Mouse (Mus musculus) forebrain, embryonic 15.5 days (tissue): ENCODE data around the gene Fam196a. TPM values are rescaled to one million over a fixed set of nuclear protein-coding genes. Genes with fewer than 3 reads are reported as not detected.

ENCODE experiments used
- ATAC-seq: fragments of 200-750 bp; cut with Nextera tagmentation; replicated peaks from 2 replicates; pipeline ENCODE4 v1.8.0; 2017; ENCODE audit warnings: mild to moderate bottlenecking, moderate TSS enrichment, moderate library complexity
- H3K27ac ChIP-seq: fragments of 300-500 bp; sonication (generic); replicated peaks from 2 replicates; pipeline ENCODE4 v1.5.1; 2015; ENCODE audit warnings: mild to moderate bottlenecking, inconsistent platforms
- H3K27me3 ChIP-seq: fragments of 300-500 bp; sonication (generic); 2 replicates; pipeline ENCODE4 v1.6.1; 2015; ENCODE audit warnings: inconsistent platforms
- H3K36me3 ChIP-seq: fragments of 300-500 bp; sonication (generic); 2 replicates; pipeline ENCODE4 v1.6.1; 2015; ENCODE audit warnings: mild to moderate bottlenecking, inconsistent platforms
- H3K4me1 ChIP-seq: fragments of 300-500 bp; sonication (generic); 2 replicates; pipeline ENCODE4 v1.6.1; 2015; ENCODE audit warnings: inconsistent platforms
- H3K4me2 ChIP-seq: fragments of 300-500 bp; sonication (generic); replicated peaks from 2 replicates; pipeline ENCODE4 v1.6.1; 2015; ENCODE audit warnings: mild to moderate bottlenecking, inconsistent platforms
- H3K4me3 ChIP-seq: fragments of 300-500 bp; sonication (generic); 2 replicates; pipeline ENCODE4 v1.5.1; 2015; ENCODE audit warnings: mild to moderate bottlenecking, inconsistent platforms
- H3K9ac ChIP-seq: fragments of 300-500 bp; sonication (generic); replicated peaks from 2 replicates; pipeline ENCODE4 v1.6.1; 2015; ENCODE audit warnings: mild to moderate bottlenecking, inconsistent platforms
- H3K9me3 ChIP-seq: fragments of 300-500 bp; sonication (generic); 2 replicates; pipeline ENCODE4 v1.6.1; 2016; ENCODE audit warnings: inconsistent platforms
- WGBS: fragments of 180-500 bp; shearing (Covaris S2); methylation state at CpG from one replicate; pipeline ENCODE4 v1.1.7; 2015; ENCODE audit warnings: mixed read lengths; 5-methylcytosine and 5-hydroxymethylcytosine counted together
- polyA plus RNA-seq: library from polyadenylated mRNA; unstranded; fragments of >200 nt; fragmentation: Nextera tagmentation; extraction: Ambion mirVana; gene quantifications from 2 replicates; pipeline ENCODE4 v1.2.1, GENCODE M21; 2015

The Fam196a gene
- polyA plus RNA-seq, 1 experiment from 2014 or later: 10.6 TPM

DNA sequence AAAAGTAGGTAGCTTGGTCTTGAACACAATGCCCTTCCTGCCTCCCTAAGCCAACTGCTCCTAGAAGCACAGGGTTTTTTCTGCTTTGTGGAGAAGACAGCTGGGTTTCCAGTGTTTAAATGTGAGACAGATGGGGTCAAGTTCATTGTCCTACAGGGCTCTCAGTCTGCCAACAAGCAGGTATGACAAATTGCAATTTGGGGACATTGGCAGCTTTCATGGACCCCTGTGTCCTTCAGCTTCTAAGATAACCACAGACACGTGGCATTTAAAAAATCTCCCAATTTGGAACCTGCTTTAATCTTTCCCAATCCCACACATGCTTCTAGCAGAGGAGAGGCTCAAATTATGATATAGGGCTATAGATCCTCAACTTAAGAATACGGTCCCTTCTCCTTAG lies 43.6 kb downstream of the Fam196a start:
- 77% methylated on average over 2 of the region's 2 CpGs for WGBS
- Histone ChIP-seq H3K4me3 (no peak overlapping the region), H3K27me3 (no peaks in the 10 kb centered on the region), H3K4me1 (0 out of 2 replicates have a peak, but pooled peaks cover 3% of the 10 kb centered on the region), H3K27ac (no peak overlapping the region), H3K9ac (no peak overlapping the region), H3K36me3 (no peaks in the 10 kb centered on the region), H3K9me3 (no peaks in the 10 kb centered on the region), H3K4me2 (no peak overlapping the region)
- ATAC-seq: no peak

DNA sequence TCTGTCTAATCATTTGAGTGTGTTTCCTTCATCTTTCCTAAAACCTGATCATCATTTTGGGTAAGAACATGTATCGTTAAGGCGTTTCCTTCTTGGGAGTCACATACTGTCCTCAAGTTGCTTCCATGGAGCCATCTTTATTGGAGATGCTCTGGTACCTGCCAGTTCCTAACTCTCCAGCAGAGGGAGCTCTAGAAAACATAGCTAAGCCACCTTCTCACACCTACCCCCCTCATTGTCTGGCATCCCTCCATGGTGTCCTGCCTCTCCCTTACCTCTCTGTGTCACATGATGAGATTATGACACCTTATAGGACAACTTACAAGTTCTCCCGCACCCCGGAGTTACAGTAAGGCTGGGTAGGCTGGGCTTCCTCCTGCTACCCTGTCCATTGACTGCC lies 45.3 kb downstream of the Fam196a start:
- no peak for ATAC-seq
- Histone ChIP-seq H3K4me1 (0 out of 2 replicates have a peak, but pooled peaks cover 3% of the 10 kb centered on the region), H3K4me2 (no peak overlapping the region), H3K9me3 (no peaks in the 10 kb centered on the region), H3K36me3 (no peaks in the 10 kb centered on the region), H3K4me3 (no peak overlapping the region), H3K9ac (no peak overlapping the region), H3K27me3 (no peaks in the 10 kb centered on the region), H3K27ac (peak overlapping the region; percentile 26; the same call in 1 of the 2 replicates)
- 97% methylated on average over 4 of the region's 4 CpGs for WGBS

DNA sequence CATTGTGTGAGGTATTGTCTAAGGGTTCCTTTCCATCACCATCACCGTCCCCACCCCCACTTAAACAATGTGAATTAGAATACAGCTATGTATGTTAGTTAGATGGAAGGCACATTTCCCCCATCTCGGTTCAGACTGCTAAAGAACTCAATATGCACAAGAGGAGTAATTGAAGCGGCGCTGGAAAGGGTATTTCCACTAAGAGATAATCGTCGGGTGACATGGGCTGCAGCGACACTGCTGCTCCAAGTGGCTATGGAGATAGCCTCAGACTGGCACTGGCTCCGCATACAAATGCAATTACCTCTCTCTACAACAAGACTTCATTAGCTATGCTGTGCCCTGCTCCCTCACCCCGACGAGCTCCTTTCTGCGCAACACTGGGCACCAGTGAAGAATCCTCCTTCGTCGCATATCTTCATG lies 45.8 kb downstream of the Fam196a start:
- Histone ChIP-seq H3K9me3 (no peaks in the 10 kb centered on the region), H3K4me2 (no peak overlapping the region), H3K9ac (no peak overlapping the region), H3K4me3 (no peak overlapping the region), H3K36me3 (no peaks in the 10 kb centered on the region), H3K4me1 (0 out of 2 replicates have a peak, but pooled peaks cover 3% of the 10 kb centered on the region), H3K27me3 (no peaks in the 10 kb centered on the region), H3K27ac (peak overlapping the region; percentile 26; the same call in 1 of the 2 replicates)
- WGBS: 59% methylated on average over 13 of the region's 13 CpGs
- 0 out of 2 replicates have a peak, but pooled peaks have one; percentile 23 for ATAC-seq

DNA sequence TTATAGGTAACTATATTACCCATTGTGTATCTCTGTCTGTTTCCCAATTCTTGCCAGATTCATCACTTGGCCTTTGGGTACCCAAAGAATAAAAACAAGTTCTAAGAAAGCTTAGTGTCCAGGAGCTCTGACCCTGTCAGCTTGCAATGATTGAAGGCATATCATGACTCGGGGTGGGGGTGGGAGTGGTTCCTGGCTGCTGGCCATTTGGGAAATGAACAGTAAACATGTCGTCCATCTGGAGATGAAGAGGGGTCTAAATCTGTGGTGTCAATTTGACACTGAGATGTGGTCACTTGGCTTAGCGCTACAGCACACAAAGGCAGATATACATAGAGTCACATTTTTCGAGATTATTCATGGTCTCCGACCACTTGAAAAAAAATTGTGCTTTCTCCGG lies 54.7 kb downstream of the Fam196a start:
- Histone ChIP-seq H3K4me1 (peaks cover 8% of the 10 kb centered on the region; the same call in 1 of the 2 replicates), H3K4me3 (no peak overlapping the region), H3K4me2 (no peak overlapping the region), H3K27me3 (no peaks in the 10 kb centered on the region), H3K9me3 (no peaks in the 10 kb centered on the region), H3K27ac (no peak overlapping the region), H3K36me3 (no peaks in the 10 kb centered on the region), H3K9ac (no peak overlapping the region)
- WGBS: 64% methylated on average over 6 of the region's 6 CpGs
- no peak for ATAC-seq

DNA sequence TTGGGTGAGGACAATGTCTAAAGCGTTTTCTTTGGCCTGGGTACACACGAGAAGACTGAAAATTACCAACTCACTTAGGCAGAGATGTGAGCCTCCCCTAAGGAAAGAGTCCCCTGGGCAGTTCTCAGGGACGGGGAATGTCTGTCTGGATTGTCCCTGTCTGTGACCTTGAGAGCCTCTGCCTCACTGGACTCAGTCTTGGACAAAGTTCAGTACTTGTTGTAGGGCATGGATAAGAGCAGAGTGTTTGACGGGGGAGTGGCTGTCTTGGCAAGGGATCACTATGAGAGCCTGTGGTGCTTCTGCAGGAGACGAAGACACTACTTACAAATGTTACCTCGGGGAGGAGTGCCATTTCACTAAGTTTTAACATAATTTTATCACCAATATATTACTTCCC lies 57.8 kb downstream of the Fam196a start:
- H3K9ac ChIP-seq: no peak overlapping the region
- H3K9me3 ChIP-seq: no peaks in the 10 kb centered on the region
- no peak for ATAC-seq
- peaks cover 11% of the 10 kb centered on the region; the same call in 1 of the 2 replicates for H3K4me1 ChIP-seq
- H3K27me3 ChIP-seq: no peaks in the 10 kb centered on the region
- H3K27ac ChIP-seq: no peak overlapping the region
- no peak overlapping the region for H3K4me2 ChIP-seq
- no peak overlapping the region for H3K4me3 ChIP-seq
- WGBS: 46% methylated on average over 6 of the region's 6 CpGs
- H3K36me3 ChIP-seq: no peaks in the 10 kb centered on the region

DNA sequence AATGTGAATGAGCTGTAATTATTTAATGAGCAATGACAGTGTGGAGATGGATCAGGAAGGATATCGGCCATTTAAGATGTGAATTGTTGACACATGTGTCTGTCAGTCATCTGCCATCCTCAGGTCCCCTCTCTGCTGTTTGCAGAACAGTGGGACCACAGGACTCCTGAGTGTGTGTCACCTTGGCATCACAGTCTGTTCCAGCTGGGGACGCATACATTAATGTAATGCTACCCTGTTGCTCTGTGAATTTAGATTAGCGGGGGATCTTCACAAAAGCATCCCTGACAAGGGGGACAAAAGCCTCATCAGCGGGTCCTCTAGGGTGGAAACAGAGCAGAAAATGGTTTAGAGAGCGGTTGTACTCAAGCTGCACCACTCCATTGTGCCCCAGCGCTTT lies 59.2 kb downstream of the Fam196a start:
- no peak overlapping the region for H3K9ac ChIP-seq
- H3K27me3 ChIP-seq: no peaks in the 10 kb centered on the region
- H3K4me1 ChIP-seq: peaks cover 11% of the 10 kb centered on the region; the same call in 1 of the 2 replicates
- H3K27ac ChIP-seq: peak overlapping the region; percentile 11; the same call in 1 of the 2 replicates
- 11% methylated on average over 6 of the region's 6 CpGs for WGBS
- H3K9me3 ChIP-seq: no peaks in the 10 kb centered on the region
- H3K4me2 ChIP-seq: no peak overlapping the region
- peak; percentile 35 for ATAC-seq
- H3K4me3 ChIP-seq: no peak overlapping the region
- no peaks in the 10 kb centered on the region for H3K36me3 ChIP-seq

DNA sequence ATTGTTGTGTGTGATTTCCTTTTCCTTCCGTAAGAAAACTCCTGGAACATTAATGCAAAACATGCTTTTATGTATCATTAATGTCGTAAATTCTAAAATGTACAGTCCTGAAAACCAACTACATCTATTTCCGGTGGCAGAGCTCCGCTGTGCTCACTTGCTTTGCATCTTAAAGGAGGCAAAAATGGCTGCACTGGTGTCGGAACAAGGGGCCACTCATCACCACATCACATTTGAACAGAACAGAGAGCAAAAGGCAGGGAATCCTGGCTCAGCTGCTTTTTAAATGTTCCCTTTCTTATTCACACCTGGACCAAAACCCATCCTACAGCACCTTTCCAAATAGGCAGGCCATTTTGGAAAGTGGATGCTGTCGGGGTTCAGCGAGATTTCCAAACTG lies 65.2 kb downstream of the Fam196a start:
- no peak overlapping the region for H3K4me3 ChIP-seq
- no peaks in the 10 kb centered on the region for H3K36me3 ChIP-seq
- ATAC-seq: no peak
- no peak overlapping the region for H3K4me2 ChIP-seq
- H3K9ac ChIP-seq: no peak overlapping the region
- no peak overlapping the region for H3K27ac ChIP-seq
- 93% methylated on average over 7 of the region's 7 CpGs for WGBS
- 0 out of 2 replicates have a peak, but pooled peaks cover 3% of the 10 kb centered on the region for H3K4me1 ChIP-seq
- H3K27me3 ChIP-seq: no peaks in the 10 kb centered on the region
- no peaks in the 10 kb centered on the region for H3K9me3 ChIP-seq

DNA sequence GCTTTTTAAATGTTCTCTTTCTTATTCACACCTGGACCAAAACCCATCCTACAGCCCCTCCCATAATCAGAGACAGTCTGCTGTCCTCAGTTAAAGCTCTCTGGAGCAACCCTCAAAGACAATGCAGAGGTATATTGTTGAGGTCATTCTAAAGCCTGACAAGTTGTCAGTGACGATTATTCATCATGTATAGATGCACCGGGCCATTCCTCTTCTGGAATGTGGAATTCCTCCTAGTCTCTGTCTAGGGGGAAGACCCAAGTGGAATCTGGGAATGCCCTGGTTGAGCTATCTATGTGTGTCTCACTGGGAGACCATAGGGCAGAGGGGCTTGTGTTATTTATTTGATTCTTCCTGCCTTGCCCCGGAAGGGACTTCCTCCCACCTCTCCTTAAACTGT lies 65.7 kb downstream of the Fam196a start:
- H3K27me3 ChIP-seq: no peaks in the 10 kb centered on the region
- ATAC-seq: no peak
- no peaks in the 10 kb centered on the region for H3K9me3 ChIP-seq
- H3K4me1 ChIP-seq: 0 out of 2 replicates have a peak, but pooled peaks cover 3% of the 10 kb centered on the region
- H3K9ac ChIP-seq: no peak overlapping the region
- H3K4me3 ChIP-seq: no peak overlapping the region
- 88% methylated on average over 3 of the region's 3 CpGs for WGBS
- H3K36me3 ChIP-seq: no peaks in the 10 kb centered on the region
- H3K27ac ChIP-seq: no peak overlapping the region
- no peak overlapping the region for H3K4me2 ChIP-seq

DNA sequence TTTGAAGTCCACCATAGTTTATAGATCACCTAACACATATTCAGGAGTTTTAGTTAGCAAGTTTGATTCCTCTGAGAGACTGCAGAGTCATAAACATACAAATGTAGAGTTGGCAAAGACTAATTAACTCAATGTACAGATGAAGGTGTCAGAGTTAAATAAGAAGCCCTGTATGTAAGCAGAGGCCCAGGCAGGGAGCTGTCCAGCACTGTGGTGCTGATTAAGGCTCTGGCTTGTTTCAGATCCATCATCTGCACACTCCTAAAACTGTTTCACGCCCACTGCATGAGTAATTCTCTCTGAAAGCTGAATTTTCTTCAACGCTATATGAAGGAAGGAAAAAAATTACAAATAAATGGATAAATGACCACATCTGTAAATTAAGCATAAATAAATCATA lies 74.1 kb downstream of the Fam196a start:
- WGBS: 86% methylated on average over 2 of the region's 2 CpGs
- H3K9me3 ChIP-seq: no peaks in the 10 kb centered on the region
- H3K27me3 ChIP-seq: no peaks in the 10 kb centered on the region
- no peak overlapping the region for H3K9ac ChIP-seq
- no peak overlapping the region for H3K4me2 ChIP-seq
- no peak for ATAC-seq
- no peaks in the 10 kb centered on the region for H3K36me3 ChIP-seq
- no peak overlapping the region for H3K27ac ChIP-seq
- peaks cover 3% of the 10 kb centered on the region; the same call in 1 of the 2 replicates for H3K4me1 ChIP-seq
- H3K4me3 ChIP-seq: no peak overlapping the region

DNA sequence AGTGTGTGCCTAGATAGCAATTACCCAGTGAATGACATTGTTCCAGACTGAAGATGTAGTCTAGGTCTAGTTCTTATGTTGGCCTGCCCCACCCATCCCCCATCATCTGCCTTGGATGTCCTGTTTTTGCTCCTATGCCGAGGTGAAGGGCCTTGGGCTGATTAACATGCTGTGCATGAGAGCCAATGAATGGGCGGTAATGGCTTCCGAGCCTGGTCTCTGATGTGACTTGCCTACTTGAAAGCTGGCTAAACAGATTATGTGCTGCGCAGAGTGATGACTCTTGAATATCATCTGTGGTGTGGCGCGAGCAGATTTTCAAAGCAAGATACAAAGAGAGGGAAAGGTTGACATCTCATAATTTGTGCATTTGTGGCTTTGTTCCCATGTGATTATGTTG lies 76.2 kb downstream of the Fam196a start:
- no peak overlapping the region for H3K9ac ChIP-seq
- no peak for ATAC-seq

DNA sequence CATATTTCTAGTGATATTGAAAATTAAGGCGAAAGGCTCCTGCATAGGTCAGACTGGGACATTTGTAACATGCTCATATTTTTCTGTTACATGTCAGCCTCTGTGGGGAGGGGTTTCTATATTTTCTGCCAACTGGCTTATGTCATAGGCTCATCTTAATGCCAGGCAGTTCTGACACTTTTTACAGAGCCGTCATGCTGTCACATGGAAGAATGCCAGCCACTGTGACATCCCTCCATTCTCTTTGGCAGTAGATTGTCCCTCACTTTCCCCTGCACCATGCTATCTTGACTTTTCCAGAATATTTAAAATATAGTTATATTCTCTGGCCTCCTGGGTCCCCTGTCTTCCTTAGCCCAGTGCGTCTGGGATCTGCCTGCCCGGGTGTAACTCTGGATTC lies 95.5 kb downstream of the Fam196a start:
- 0 out of 2 replicates have a peak, but pooled peaks have one; percentile 23 for ATAC-seq
- Histone ChIP-seq H3K9me3 (no peaks in the 10 kb centered on the region), H3K4me2 (no peak overlapping the region), H3K27me3 (no peaks in the 10 kb centered on the region), H3K36me3 (no peaks in the 10 kb centered on the region), H3K27ac (peak overlapping the region; percentile 22; the same call in 1 of the 2 replicates), H3K4me1 (0 out of 2 replicates have a peak, but pooled peaks cover 4% of the 10 kb centered on the region), H3K4me3 (no peak overlapping the region), H3K9ac (no peak overlapping the region)
- WGBS: 77% methylated on average over 4 of the region's 4 CpGs

More for the DNA sequence above, 76.2 kb downstream of the Fam196a start:
- no peak overlapping the region for H3K27ac ChIP-seq
- no peak overlapping the region for H3K4me3 ChIP-seq
- no peaks in the 10 kb centered on the region for H3K9me3 ChIP-seq
- H3K27me3 ChIP-seq: no peaks in the 10 kb centered on the region
- WGBS: 65% methylated on average over 6 of the region's 6 CpGs
- peaks cover 3% of the 10 kb centered on the region; the same call in 1 of the 2 replicates for H3K4me1 ChIP-seq
- no peaks in the 10 kb centered on the region for H3K36me3 ChIP-seq
- H3K4me2 ChIP-seq: no peak overlapping the region

DNA sequence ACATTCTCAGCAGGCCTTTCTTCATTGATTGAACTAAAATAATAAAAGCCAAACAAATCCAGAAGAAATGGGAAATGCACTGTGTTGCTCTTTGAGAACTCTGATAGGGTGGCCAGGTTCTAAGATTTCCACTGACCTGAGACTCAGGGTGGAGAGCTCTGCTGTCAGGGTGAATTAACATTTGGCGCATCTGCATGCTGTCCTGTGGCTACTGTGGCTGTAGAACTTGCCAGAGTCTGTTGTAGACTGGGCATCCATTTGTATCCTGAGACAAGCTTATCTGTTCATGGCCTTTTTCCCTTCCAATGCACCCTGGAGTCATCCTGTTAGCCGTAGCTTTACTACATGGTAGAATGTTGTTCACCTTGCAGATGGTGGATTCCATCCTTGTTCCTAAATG lies 98.2 kb downstream of the Fam196a start:
- Histone ChIP-seq H3K9me3 (no peaks in the 10 kb centered on the region), H3K4me3 (no peak overlapping the region), H3K36me3 (no peaks in the 10 kb centered on the region), H3K27ac (no peak overlapping the region), H3K4me2 (no peak overlapping the region), H3K9ac (no peak overlapping the region), H3K27me3 (no peaks in the 10 kb centered on the region), H3K4me1 (0 out of 2 replicates have a peak, but pooled peaks cover 4% of the 10 kb centered on the region)
- ATAC-seq: no peak
- WGBS: 95% methylated on average over 2 of the region's 2 CpGs
